Mouse (Mus musculus): Measurements from ENCODE around the gene Lst1. TPM values are rescaled to one million over a fixed set of nuclear protein-coding genes. Genes with fewer than 3 reads are reported as not detected.

The Lst1 gene
- total RNA-seq, 1 experiment: 2.7 TPM

DNA sequence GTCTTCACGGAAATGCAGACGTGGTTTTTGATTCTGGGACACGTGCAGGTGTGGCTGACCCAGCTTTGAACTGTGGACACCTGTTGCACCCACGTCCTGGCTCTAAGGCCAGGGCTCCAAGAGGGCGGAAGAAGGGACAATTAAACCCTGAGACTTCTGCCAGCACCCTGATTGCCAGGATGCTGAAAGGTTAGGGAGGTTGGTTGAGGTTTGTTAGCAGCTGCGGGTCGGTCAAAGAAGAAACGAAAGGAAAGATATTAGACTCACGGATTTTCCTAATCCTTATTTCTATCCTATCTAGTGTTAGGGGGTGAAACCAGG lies 8.0 kb upstream of the Lst1 start:
- peaks cover 0 to 2% of the 10 kb centered on the region in 2 experiments; a peak in 2 of 4 replicates for H3K4me1 ChIP-seq (ENCODE audit: control insufficient read depth in 2 of 2, insufficient read depth in 2 of 2, low read length in 2 of 2, poor library complexity in 1 of 2)
- H3K9ac ChIP-seq (ENCODE audit: insufficient read depth, low read depth, low read length, poor library complexity, severe bottlenecking): no peak overlapping the region
- DNase-seq (ENCODE audit: low read depth, low spot score): no peak
- no peak overlapping the region for H3K27ac ChIP-seq (ENCODE audit: insufficient read depth, low read depth, low read length, poor library complexity, severe bottlenecking)
- H3K4me3 ChIP-seq (ENCODE audit: insufficient read depth in 1 of 2, low read depth in 1 of 2, low read length in 2 of 2, poor library complexity in 1 of 2, severe bottlenecking in 1 of 2): no peak overlapping the region
- no peaks in the 10 kb centered on the region for H3K9me3 ChIP-seq (ENCODE audit: control insufficient read depth, insufficient read depth, low read depth, low read length)
- no peaks in the 10 kb centered on the region for H3K36me3 ChIP-seq (ENCODE audit: control insufficient read depth, insufficient read depth, low read length, poor library complexity, severe bottlenecking)
- in situ Hi-C loops (cut with MboI; ENCODE audit: low sequenced_read_pairs in 2 of 2, unreplicated experiment in 2 of 2): no loop called here
- TF ChIP-seq CHD2 (IDR thresholded peaks at IDR 0.05; ENCODE audit: low read depth, low read length) (no peak), ZNF384 (IDR thresholded peaks at IDR 0.05; ENCODE audit: low read depth, low read length) (no peak), ZC3H11A (IDR thresholded peaks at IDR 0.05; ENCODE audit: borderline replicate concordance, low read depth, low read length) (no peak), MAFK (IDR thresholded peaks at IDR 0.05; ENCODE audit: insufficient read depth, low read depth, low read length) (no peak), HCFC1 (IDR thresholded peaks at IDR 0.05; ENCODE audit: borderline replicate concordance, insufficient read depth, low read length) (no peak)

DNA sequence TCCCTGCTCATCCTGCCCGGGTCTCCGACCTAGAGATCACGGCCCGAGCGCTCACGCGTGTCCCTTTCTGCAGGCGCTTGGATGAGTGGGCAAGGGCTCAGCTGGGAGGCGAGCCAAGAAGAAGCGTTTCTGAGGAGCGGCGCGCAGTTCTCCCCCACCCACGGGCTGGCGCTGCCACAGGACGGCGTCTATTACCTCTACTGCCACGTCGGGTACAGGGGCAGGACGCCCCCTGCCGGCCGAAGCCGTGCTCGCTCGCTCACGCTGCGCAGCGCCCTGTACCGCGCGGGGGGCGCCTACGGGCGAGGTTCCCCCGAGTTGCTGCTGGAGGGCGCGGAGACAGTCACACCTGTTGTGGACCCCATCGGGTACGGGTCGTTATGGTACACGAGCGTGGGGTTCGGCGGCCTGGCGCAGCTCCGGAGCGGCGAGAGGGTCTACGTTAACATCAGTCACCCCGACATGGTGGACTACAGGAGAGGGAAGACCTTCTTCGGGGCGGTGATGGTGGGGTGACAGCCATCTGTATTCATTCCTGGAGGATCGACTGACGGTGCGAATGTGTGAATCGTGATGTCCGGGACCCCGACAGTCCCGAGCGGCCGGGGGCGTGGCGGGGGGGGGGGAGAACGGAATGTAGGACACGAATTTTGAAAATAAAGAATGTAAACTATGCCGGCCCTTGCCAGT lies 7.5 kb upstream of the Lst1 start:
- H3K9ac ChIP-seq (ENCODE audit: insufficient read depth, low read depth, low read length, poor library complexity, severe bottlenecking): peak overlapping the region; percentile 13; the same call in 1 of the 2 replicates
- H3K9me3 ChIP-seq (ENCODE audit: control insufficient read depth, insufficient read depth, low read depth, low read length): no peaks in the 10 kb centered on the region
- in situ Hi-C loops (cut with MboI; ENCODE audit: low sequenced_read_pairs in 2 of 2, unreplicated experiment in 2 of 2): no loop called here
- peaks cover 0 to 2% of the 10 kb centered on the region in 2 experiments; a peak in 2 of 4 replicates for H3K4me1 ChIP-seq (ENCODE audit: control insufficient read depth in 2 of 2, insufficient read depth in 2 of 2, low read length in 2 of 2, poor library complexity in 1 of 2)
- DNase-seq (ENCODE audit: low read depth, low spot score): peak; percentile 47
- H3K36me3 ChIP-seq (ENCODE audit: control insufficient read depth, insufficient read depth, low read length, poor library complexity, severe bottlenecking): no peaks in the 10 kb centered on the region
- peak overlapping the region; percentile 49 to 56 for H3K4me3 ChIP-seq (ENCODE audit: insufficient read depth in 1 of 2, low read depth in 1 of 2, low read length in 2 of 2, poor library complexity in 1 of 2, severe bottlenecking in 1 of 2)
- H3K27ac ChIP-seq (ENCODE audit: insufficient read depth, low read depth, low read length, poor library complexity, severe bottlenecking): no peak overlapping the region
- TF ChIP-seq ZC3H11A (IDR thresholded peaks at IDR 0.05; ENCODE audit: borderline replicate concordance, low read depth, low read length): no peak
- TF ChIP-seq HCFC1 (IDR thresholded peaks at IDR 0.05; ENCODE audit: borderline replicate concordance, insufficient read depth, low read length): no peak
- TF ChIP-seq CHD2 (IDR thresholded peaks at IDR 0.05; ENCODE audit: low read depth, low read length): no peak
- TF ChIP-seq MAFK (IDR thresholded peaks at IDR 0.05; ENCODE audit: insufficient read depth, low read depth, low read length): no peak
- no peak for TF ChIP-seq ZNF384 (IDR thresholded peaks at IDR 0.05; ENCODE audit: low read depth, low read length)

DNA sequence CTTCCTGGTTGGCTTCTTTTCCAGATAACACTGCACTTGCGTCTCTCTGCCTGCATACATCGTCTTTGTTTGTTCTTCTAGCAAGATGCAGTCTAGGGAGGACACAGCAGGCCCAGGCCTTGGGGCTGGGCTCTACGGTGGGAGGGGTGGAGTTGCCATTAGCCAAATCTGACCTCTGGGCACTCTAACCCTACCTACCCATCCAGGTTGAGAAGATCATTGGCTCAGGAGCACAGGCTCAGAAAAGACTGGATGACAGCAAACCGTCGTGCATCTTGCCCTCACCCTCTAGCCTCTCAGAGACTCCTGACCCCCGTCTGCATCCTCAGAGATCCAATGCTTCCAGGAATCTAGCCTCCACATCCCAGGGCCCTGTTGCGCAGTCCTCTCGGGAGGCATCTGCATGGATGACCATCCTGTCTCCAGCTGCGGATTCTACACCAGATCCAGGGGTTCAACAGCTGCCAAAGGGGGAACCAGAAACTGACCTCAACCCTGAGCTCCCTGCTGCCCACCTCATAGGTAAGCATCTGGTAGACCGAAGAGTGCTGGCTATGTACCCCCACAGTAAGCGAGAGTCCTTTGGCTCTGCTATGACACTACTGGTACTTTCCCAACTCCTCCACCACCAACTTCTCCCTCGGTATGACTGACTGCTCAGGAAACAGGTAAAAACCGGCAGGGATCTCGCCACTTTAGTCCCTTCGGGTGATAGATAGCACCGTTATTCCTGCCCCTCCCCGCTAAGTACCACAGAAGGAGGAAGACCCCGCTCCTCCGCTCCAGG lies 6.8 kb upstream of the Lst1 start:
- H3K9me3 ChIP-seq (ENCODE audit: control insufficient read depth, insufficient read depth, low read depth, low read length): no peaks in the 10 kb centered on the region
- H3K4me3 ChIP-seq (ENCODE audit: insufficient read depth in 1 of 2, low read depth in 1 of 2, low read length in 2 of 2, poor library complexity in 1 of 2, severe bottlenecking in 1 of 2): peak overlapping the region; percentile 49 to 56
- in situ Hi-C loops (cut with MboI; ENCODE audit: low sequenced_read_pairs in 2 of 2, unreplicated experiment in 2 of 2): no loop called here
- peaks cover 0 to 2% of the 10 kb centered on the region in 2 experiments; a peak in 3 of 4 replicates for H3K4me1 ChIP-seq (ENCODE audit: control insufficient read depth in 2 of 2, insufficient read depth in 2 of 2, low read length in 2 of 2, poor library complexity in 1 of 2)
- no peak overlapping the region for H3K27ac ChIP-seq (ENCODE audit: insufficient read depth, low read depth, low read length, poor library complexity, severe bottlenecking)
- no peaks in the 10 kb centered on the region for H3K36me3 ChIP-seq (ENCODE audit: control insufficient read depth, insufficient read depth, low read length, poor library complexity, severe bottlenecking)
- TF ChIP-seq ZNF384 (IDR thresholded peaks at IDR 0.05; ENCODE audit: low read depth, low read length): no peak
- TF ChIP-seq MAFK (IDR thresholded peaks at IDR 0.05; ENCODE audit: insufficient read depth, low read depth, low read length): no peak
- TF ChIP-seq HCFC1 (IDR thresholded peaks at IDR 0.05; ENCODE audit: borderline replicate concordance, insufficient read depth, low read length): no peak
- TF ChIP-seq ZC3H11A (IDR thresholded peaks at IDR 0.05; ENCODE audit: borderline replicate concordance, low read depth, low read length): no peak
- H3K9ac ChIP-seq (ENCODE audit: insufficient read depth, low read depth, low read length, poor library complexity, severe bottlenecking): peak overlapping the region; percentile 13; the same call in 1 of the 2 replicates
- no peak for DNase-seq (ENCODE audit: low read depth, low spot score)

DNA sequence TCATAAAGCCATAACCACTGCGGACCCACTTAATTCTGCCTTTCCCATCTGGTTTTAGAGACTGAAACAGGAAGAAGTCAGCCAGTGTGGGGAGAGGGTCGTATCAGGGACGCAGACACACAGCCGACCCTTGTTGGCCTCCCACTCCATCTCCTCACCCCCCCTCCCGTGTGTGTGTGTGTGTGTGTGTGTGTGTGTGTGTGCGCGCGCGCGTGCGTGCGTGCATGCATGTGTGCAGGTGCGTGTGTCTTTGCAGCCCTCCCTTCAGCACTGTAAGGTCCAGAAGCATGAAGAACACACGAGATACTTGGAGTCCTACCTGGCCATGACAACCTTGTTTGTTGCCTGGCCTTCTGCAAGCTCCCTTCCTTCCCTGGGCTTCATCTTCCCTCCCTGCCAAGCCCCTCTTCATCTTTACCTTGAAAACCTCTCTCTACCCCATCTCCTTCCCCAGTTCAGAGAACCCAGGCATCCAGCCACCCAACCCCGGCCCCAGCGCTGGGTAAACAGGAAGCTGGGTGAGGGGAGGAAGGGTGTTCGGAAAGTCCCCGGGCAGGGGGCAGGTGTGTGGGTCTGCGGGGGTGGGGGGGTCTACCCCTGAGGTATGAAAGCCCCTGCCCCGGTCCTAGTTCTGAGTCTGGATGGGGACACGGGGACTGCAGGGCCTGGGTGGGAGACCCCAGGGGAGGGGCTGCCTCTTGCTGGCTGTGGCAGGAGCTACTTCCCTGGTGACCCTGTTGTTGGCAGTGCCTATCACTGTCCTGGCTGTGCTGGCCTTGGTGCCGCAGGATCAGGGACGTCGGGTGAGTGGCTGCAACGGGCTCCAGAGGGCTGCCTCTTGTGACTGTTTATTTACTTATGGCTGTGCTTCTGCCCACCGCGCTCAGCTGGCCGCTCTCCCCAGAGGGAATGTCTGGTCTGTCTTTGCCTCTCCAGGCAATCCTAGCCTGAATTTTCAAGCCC lies 5.9 kb upstream of the Lst1 start, which contains the start of gene Ltb:
Ltb (plus strand) TSS at position 559 of the 963 bp plus-strand sequence.
- no peak for DNase-seq (ENCODE audit: low read depth, low spot score)
- peak within 1 kb of the TSS in 1 of 2 experiments; percentile 56; a peak in 2 of 4 replicates for H3K4me3 ChIP-seq (ENCODE audit: insufficient read depth in 1 of 2, low read depth in 1 of 2, low read length in 2 of 2, poor library complexity in 1 of 2, severe bottlenecking in 1 of 2)
- no peaks in the 10 kb centered on the region for H3K36me3 ChIP-seq (ENCODE audit: control insufficient read depth, insufficient read depth, low read length, poor library complexity, severe bottlenecking)
- no peak within 1 kb of the TSS for H3K27ac ChIP-seq (ENCODE audit: insufficient read depth, low read depth, low read length, poor library complexity, severe bottlenecking)
- no peak within 1 kb of the TSS for H3K9ac ChIP-seq (ENCODE audit: insufficient read depth, low read depth, low read length, poor library complexity, severe bottlenecking)
- no peak for TF ChIP-seq ZNF384 (IDR thresholded peaks at IDR 0.05; ENCODE audit: low read depth, low read length)
- no peak for TF ChIP-seq ZC3H11A (IDR thresholded peaks at IDR 0.05; ENCODE audit: borderline replicate concordance, low read depth, low read length)
- TF ChIP-seq CHD2 (IDR thresholded peaks at IDR 0.05; ENCODE audit: low read depth, low read length): no peak
- no peak for TF ChIP-seq MAFK (IDR thresholded peaks at IDR 0.05; ENCODE audit: insufficient read depth, low read depth, low read length)
- no peak for TF ChIP-seq HCFC1 (IDR thresholded peaks at IDR 0.05; ENCODE audit: borderline replicate concordance, insufficient read depth, low read length)
- peaks cover 0 to 8% of the 10 kb centered on the region in 2 experiments for H3K4me1 ChIP-seq (ENCODE audit: control insufficient read depth in 2 of 2, insufficient read depth in 2 of 2, low read length in 2 of 2, poor library complexity in 1 of 2)
- H3K9me3 ChIP-seq (ENCODE audit: control insufficient read depth, insufficient read depth, low read depth, low read length): no peaks in the 10 kb centered on the region
- in situ Hi-C loops (cut with MboI; ENCODE audit: low sequenced_read_pairs in 2 of 2, unreplicated experiment in 2 of 2): no loop called here
